Mouse (Mus musculus) hindbrain, embryonic 14.5 days (tissue): Measurements from ENCODE around the gene Oxct1. TPM values are rescaled to one million over a fixed set of nuclear protein-coding genes. Genes with fewer than 3 reads are reported as not detected.

ENCODE experiments used
- ATAC-seq: fragments of 200-750 bp; cut with Nextera tagmentation; 2 replicates; pipeline ENCODE4 v1.8.0; 2017; ENCODE audit warnings: moderate number of reproducible peaks, mild to moderate bottlenecking, moderate TSS enrichment, moderate library complexity; ENCODE audit not compliant: low FRiP score
- DNase-seq: peaks from one replicate; pipeline ENCODE4 v3.0.0-alpha.2; 2015; ENCODE audit warnings: low spot score
- H3K27ac ChIP-seq: fragments of 300-500 bp; sonication (generic); 2 replicates; pipeline ENCODE4 v1.5.1; 2014; ENCODE audit warnings: mild to moderate bottlenecking, moderate library complexity
- H3K27me3 ChIP-seq: fragments of 300-500 bp; sonication (generic); 2 replicates; pipeline ENCODE4 v1.6.1; 2014; ENCODE audit warnings: mild to moderate bottlenecking, low read length, mixed read lengths; ENCODE audit not compliant: control insufficient read depth, insufficient read depth
- H3K36me3 ChIP-seq: fragments of 300-500 bp; sonication (generic); replicated peaks from 2 replicates; pipeline ENCODE4 v1.6.1; 2014; ENCODE audit not compliant: control insufficient read depth, insufficient read depth
- H3K4me1 ChIP-seq: fragments of 300-500 bp; sonication (generic); replicated peaks from 2 replicates; pipeline ENCODE4 v1.6.1; 2014; ENCODE audit warnings: antibody characterized with exemption, low read length, mixed read lengths; ENCODE audit not compliant: control insufficient read depth, insufficient read depth
- H3K4me2 ChIP-seq: fragments of 300-500 bp; sonication (generic); replicated peaks from 2 replicates; pipeline ENCODE4 v1.6.1; 2014; ENCODE audit warnings: mild to moderate bottlenecking, moderate library complexity
- H3K4me3 ChIP-seq: fragments of 300-500 bp; sonication (generic); replicated peaks from 2 replicates; pipeline ENCODE4 v1.5.1; 2014; ENCODE audit warnings: mild to moderate bottlenecking, low read length
- H3K9ac ChIP-seq: fragments of 300-500 bp; sonication (generic); 2 replicates; pipeline ENCODE4 v1.6.1; 2014
- H3K9me3 ChIP-seq: fragments of 300-500 bp; sonication (generic); 2 replicates; pipeline ENCODE4 v1.6.1; 2016; ENCODE audit warnings: low read length; ENCODE audit not compliant: control insufficient read depth
- WGBS: fragments of 180-500 bp; shearing (Covaris S2); extraction: QIAGEN DNeasy Blood & Tissue Kit; methylation state at CpG from one replicate; pipeline ENCODE4 v1.1.7; 2014; 5-methylcytosine and 5-hydroxymethylcytosine counted together
- polyA plus RNA-seq: library from polyadenylated mRNA; unstranded; fragments of >200 nt; fragmentation: Nextera tagmentation; extraction: Ambion mirVana; gene quantifications from 2 replicates; pipeline ENCODE4 v1.2.1, GENCODE M21; 2014

Gene Oxct1
- polyA plus RNA-seq, 1 experiment from 2014 or later = 341 TPM

- ATAC-seq (peak; percentile 100), DNase-seq (peak; percentile 97)
- Histone ChIP-seq H3K4me2 (peak within 1 kb of the TSS; percentile 73), H3K27ac (peak within 1 kb of the TSS; percentile 94), H3K9me3 (no peaks in the 10 kb centered on the region), H3K27me3 (no peaks in the 10 kb centered on the region), H3K36me3 (peaks cover 16% of the 10 kb centered on the region), H3K9ac (peak within 1 kb of the TSS; percentile 80), H3K4me3 (peak within 1 kb of the TSS; percentile 82), H3K4me1 (peaks cover 19% of the 10 kb centered on the region)
- under 1% methylated on average over 61 of the region's 61 CpGs for WGBS
These were observed 30.5 kb upstream of the Oxct1 start, which contains the start of gene AW549877 for GRCm38 (mm10) chr15:3995448-3996266. Gene AW549877 (minus strand): TSS chr15:3995744.

- peaks cover 19% of the 10 kb centered on the region for H3K4me1 ChIP-seq
- H3K36me3 ChIP-seq = peaks cover 8% of the 10 kb centered on the region
- H3K9me3 ChIP-seq = no peaks in the 10 kb centered on the region
- 25% methylated on average over 14 of the region's 14 CpGs for WGBS
- DNase-seq (no peak), ATAC-seq (no peak)
- H3K9ac ChIP-seq = peak overlapping the region; percentile 60
- peak overlapping the region; percentile 79 for H3K27ac ChIP-seq
- H3K27me3 ChIP-seq = no peaks in the 10 kb centered on the region
- H3K4me2 ChIP-seq = peak overlapping the region; percentile 73
- peak overlapping the region; percentile 82 for H3K4me3 ChIP-seq
These were observed 29.7 kb upstream of the Oxct1 start for GRCm38 (mm10) chr15:3996267-3997010.

- WGBS = 63% methylated on average over 2 of the region's 2 CpGs
- H3K27ac ChIP-seq = no peak overlapping the region
- no peak overlapping the region for H3K4me2 ChIP-seq
- DNase-seq (no peak), ATAC-seq (no peak)
- H3K9ac ChIP-seq = no peak overlapping the region
- no peaks in the 10 kb centered on the region for H3K27me3 ChIP-seq
- H3K36me3 ChIP-seq = no peaks in the 10 kb centered on the region
- H3K9me3 ChIP-seq = no peaks in the 10 kb centered on the region
- peaks cover 12% of the 10 kb centered on the region for H3K4me1 ChIP-seq
- no peak overlapping the region for H3K4me3 ChIP-seq
These were observed 27.0 kb upstream of the Oxct1 start for GRCm38 (mm10) chr15:3999144-3999543.

- Histone ChIP-seq H3K4me1 (0 out of 2 replicates have a peak, but pooled peaks cover 5% of the 10 kb centered on the region), H3K27me3 (no peaks in the 10 kb centered on the region), H3K27ac (no peak overlapping the region), H3K4me2 (no peak overlapping the region), H3K4me3 (no peak overlapping the region), H3K9ac (no peak overlapping the region), H3K9me3 (0 out of 2 replicates have a peak, but pooled peaks cover 8% of the 10 kb centered on the region), H3K36me3 (no peaks in the 10 kb centered on the region)
- ATAC-seq = no peak
- WGBS = 93% methylated on average over 2 of the region's 2 CpGs
- DNase-seq = no peak
These were observed 25.6 kb upstream of the Oxct1 start for GRCm38 (mm10) chr15:4000536-4000935.

- Histone ChIP-seq H3K27me3 (no peaks in the 10 kb centered on the region), H3K4me2 (no peak overlapping the region), H3K27ac (no peak overlapping the region), H3K9ac (no peak overlapping the region), H3K4me3 (no peak overlapping the region), H3K36me3 (no peaks in the 10 kb centered on the region), H3K9me3 (no peaks in the 10 kb centered on the region), H3K4me1 (no peaks in the 10 kb centered on the region)
- WGBS = 67% methylated on average over 2 of the region's 2 CpGs
- no peak for ATAC-seq
- DNase-seq = no peak
These were observed 12.3 kb upstream of the Oxct1 start for GRCm38 (mm10) chr15:4013873-4014272.

GRCm38 (mm10) chr15:4020711-4021110, 5.5 kb upstream of the Oxct1 start:
- H3K36me3 ChIP-seq = no peaks in the 10 kb centered on the region
- no peaks in the 10 kb centered on the region for H3K9me3 ChIP-seq
- H3K27ac ChIP-seq = no peak overlapping the region
- H3K4me3 ChIP-seq = no peak overlapping the region
- no peak overlapping the region for H3K9ac ChIP-seq
- no peaks in the 10 kb centered on the region for H3K4me1 ChIP-seq
- no peaks in the 10 kb centered on the region for H3K27me3 ChIP-seq
- ATAC-seq (no peak), DNase-seq (no peak)
- H3K4me2 ChIP-seq = no peak overlapping the region
- 56% methylated on average over 4 of the region's 4 CpGs for WGBS

- WGBS = 94% methylated on average over 2 of the region's 2 CpGs
- Histone ChIP-seq H3K4me1 (peaks cover 12% of the 10 kb centered on the region), H3K4me3 (no peak overlapping the region), H3K9me3 (no peaks in the 10 kb centered on the region), H3K27ac (no peak overlapping the region), H3K36me3 (no peaks in the 10 kb centered on the region), H3K27me3 (no peaks in the 10 kb centered on the region), H3K4me2 (no peak overlapping the region), H3K9ac (no peak overlapping the region)
- ATAC-seq (no peak), DNase-seq (no peak)
These were observed 2.4 kb upstream of the Oxct1 start for GRCm38 (mm10) chr15:4023747-4024146.

- H3K9ac ChIP-seq = no peak overlapping the region
- no peak overlapping the region for H3K27ac ChIP-seq
- no peak overlapping the region for H3K4me3 ChIP-seq
- H3K4me1 ChIP-seq = peaks cover 12% of the 10 kb centered on the region
- no peak overlapping the region for H3K4me2 ChIP-seq
- H3K36me3 ChIP-seq = no peaks in the 10 kb centered on the region
- no peak for ATAC-seq
- no peaks in the 10 kb centered on the region for H3K9me3 ChIP-seq
- H3K27me3 ChIP-seq = no peaks in the 10 kb centered on the region
- DNase-seq = no peak
- 89% methylated on average over 13 of the region's 13 CpGs for WGBS
These were observed 1.3 kb upstream of the Oxct1 start for GRCm38 (mm10) chr15:4024726-4025507.

GRCm38 (mm10) chr15:4025508-4025904, 677 bp upstream of the Oxct1 start:
- 67% methylated on average over 11 of the region's 11 CpGs for WGBS
- Histone ChIP-seq H3K4me2 (peak overlapping the region; percentile 69), H3K4me3 (peak overlapping the region; percentile 67), H3K36me3 (no peaks in the 10 kb centered on the region), H3K9ac (no peak overlapping the region; the same call in 1 of the 2 replicates), H3K9me3 (no peaks in the 10 kb centered on the region), H3K27ac (no peak overlapping the region), H3K4me1 (peaks cover 12% of the 10 kb centered on the region), H3K27me3 (no peaks in the 10 kb centered on the region)
- no peak for ATAC-seq
- no peak for DNase-seq
